Mouse (Mus musculus) C2C12 (cell line): Measurements from ENCODE around the gene Gm5141. TPM values are rescaled to one million over a fixed set of nuclear protein-coding genes. Genes with fewer than 3 reads are reported as not detected.

ENCODE experiments used
- H3K27me3 ChIP-seq: one replicate; pipeline ENCODE4 v1.6.1; 2011; ENCODE audit not compliant: control insufficient read depth, insufficient read depth, insufficient read length
- H3K36me3 ChIP-seq: one replicate; pipeline ENCODE4 v1.6.1; 2011; ENCODE audit not compliant: control insufficient read depth, insufficient read depth
- H3K4me3 ChIP-seq: one replicate; pipeline ENCODE4 v1.5.1; 2011; ENCODE audit warnings: mild to moderate bottlenecking, control low read depth; ENCODE audit not compliant: poor library complexity, insufficient read depth, severe bottlenecking
- H3K79me2 ChIP-seq: one replicate; pipeline ENCODE4 v1.6.1; 2011; ENCODE audit not compliant: control insufficient read depth, insufficient read depth
- H3K79me3 ChIP-seq: one replicate; pipeline ENCODE4 v1.6.1; 2011; ENCODE audit warnings: low read depth, control low read depth
- H3ac ChIP-seq: one replicate; pipeline ENCODE3; 2011; ENCODE audit warnings: low read depth; ENCODE audit not compliant: control insufficient read depth, insufficient read length
- CEBPB ChIP-seq: IDR thresholded peaks from one replicate; pipeline ENCODE4 v1.6.1; 2011; ENCODE audit warnings: low read depth, mild to moderate bottlenecking, control low read depth, moderate library complexity
- CTCF ChIP-seq: IDR thresholded peaks from one replicate; pipeline ENCODE4 v1.5.1; 2011; ENCODE audit not compliant: control insufficient read depth, insufficient read depth, insufficient read length
- FOSL1 ChIP-seq: IDR thresholded peaks from one replicate; pipeline ENCODE4 v1.8.0; 2011; ENCODE audit warnings: mild to moderate bottlenecking, low read length; ENCODE audit not compliant: poor library complexity, insufficient read depth, severe bottlenecking
- MAX ChIP-seq: IDR thresholded peaks from one replicate; pipeline ENCODE4 v1.6.1; 2011; ENCODE audit warnings: mild to moderate bottlenecking, control low read depth
- MYOD1 ChIP-seq: IDR thresholded peaks from one replicate; pipeline ENCODE4 v1.6.1; 2011; ENCODE audit warnings: low read depth; ENCODE audit not compliant: control insufficient read depth, insufficient read length
- MYOG ChIP-seq: IDR thresholded peaks from one replicate; pipeline ENCODE4 v1.6.1; 2011; ENCODE audit not compliant: control insufficient read depth, insufficient read length; ENCODE audit errors: extremely low read depth
- USF1 ChIP-seq: IDR thresholded peaks from one replicate; pipeline ENCODE4 v1.6.1; 2011; ENCODE audit warnings: low read depth, mild to moderate bottlenecking, control low read depth, moderate library complexity
- microRNA-seq: library from miRNA; unstranded; fragments of <30 nt; microRNA quantifications from one replicate; pipeline ENCODE4, GENCODE M21; 2019; ENCODE audit warnings: borderline microRNAs expressed
- polyA plus RNA-seq: library from polyadenylated mRNA; unstranded; fragments of >200 nt; fragmentation: generic; extraction: Trizol; gene quantifications from one replicate; pipeline ENCODE4 v1.2.1, GENCODE M21; 2012; ENCODE audit warnings: missing spikeins

Gm5141 gene
- polyA plus RNA-seq, 1 experiment, result 0.32 TPM

DNA sequence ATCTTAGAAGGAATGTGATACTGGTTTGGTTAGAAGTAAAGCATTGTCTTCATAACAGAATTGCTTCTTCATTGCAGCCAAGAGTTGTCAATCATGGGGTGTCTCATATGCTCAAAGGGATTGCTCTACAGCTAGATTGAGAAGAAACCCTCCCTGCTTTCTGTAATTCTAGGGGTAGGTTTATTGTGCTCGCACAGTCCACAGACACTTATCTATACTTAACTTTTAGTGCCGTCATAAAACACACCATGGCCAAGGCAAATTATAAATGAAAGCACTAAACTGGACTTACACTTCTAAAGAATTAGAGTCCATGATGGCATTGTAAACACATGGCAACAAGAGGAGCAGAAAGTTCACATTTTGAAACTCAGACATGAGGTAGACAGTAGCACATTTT, 52.3 kb downstream of the Gm5141 start:
- Histone ChIP-seq H3K36me3 (no peaks in the 10 kb centered on the region), H3K79me2 (no peaks in the 10 kb centered on the region), H3ac (no peak overlapping the region), H3K4me3 (no peak overlapping the region), H3K79me3 (no peaks in the 10 kb centered on the region), H3K27me3 (no peaks in the 10 kb centered on the region)
- no peak for TF ChIP-seq USF1
- TF ChIP-seq CEBPB, result no peak
- TF ChIP-seq MYOG, result no peak
- no peak for TF ChIP-seq MAX
- TF ChIP-seq FOSL1, result no peak
- TF ChIP-seq MYOD1, result no peak
- TF ChIP-seq CTCF, result no peak

Small RNA genes within 50 kb of the gene (microRNA-seq; reads per million reads assigned to microRNA genes)
- gene Gm24588 (not detected), gene Mir713 (not detected)

Other genes with a start within 250 kb of the Gm5141 start
- not detected for gene Zfp935, start 227.3 kb downstream of the Gm5141 start, polyA plus RNA-seq
- 1.5 TPM for gene Zfp934, start 214.6 kb downstream of the Gm5141 start, polyA plus RNA-seq
- gene 6720489N17Rik, start 161.6 kb downstream of the Gm5141 start, polyA plus RNA-seq, result 0.49 TPM
- 2.4 TPM for gene Platr25, start 25.1 kb downstream of the Gm5141 start, polyA plus RNA-seq
- not detected for gene Fbp2, start 72.6 kb upstream of the Gm5141 start, polyA plus RNA-seq
- not detected for gene Fbp1, start 102.5 kb upstream of the Gm5141 start, polyA plus RNA-seq
- gene 2010111I01Rik, start 179.1 kb upstream of the Gm5141 start, polyA plus RNA-seq, result 91.7 TPM